Mouse (Mus musculus): ENCODE results near the gene Scap. TPM values are rescaled to one million over a fixed set of nuclear protein-coding genes. Genes with fewer than 3 reads are reported as not detected.
A peak's percentile ranks its signal among the peaks of the same experiment; 100 is the strongest.
"Not testable (repeated sequence)": the region's sequence is repeated elsewhere in the genome, so short reads cannot be mapped to it uniquely, and the experiment has no call there.

Scap gene
- polyA plus RNA-seq, 1 experiment from 2014 or later = 46.2 TPM

GRCm38 (mm10) chr9:110315410-110315809 is 17.7 kb upstream of the Scap start:
- ATAC-seq (ENCODE audit: low FRiP score) = no peak
- H3K27ac ChIP-seq = no peak overlapping the region
- no peaks in the 10 kb centered on the region for H3K27me3 ChIP-seq
- no peaks in the 10 kb centered on the region for H3K4me1 ChIP-seq (replicated peaks)
- peaks cover 91% of the 10 kb centered on the region for H3K36me3 ChIP-seq
- 92% methylated on average over 6 of the region's 6 CpGs for WGBS
- H3K4me3 ChIP-seq = no peak overlapping the region
- no peak overlapping the region for H3K4me2 ChIP-seq
- H3K9ac ChIP-seq = no peak overlapping the region
- no peaks in the 10 kb centered on the region for H3K9me3 ChIP-seq

- 98% methylated on average over 8 of the region's 8 CpGs for WGBS
Measured at GRCm38 (mm10) chr9:110315904-110316303, 17.2 kb upstream of the Scap start.

GRCm38 (mm10) chr9:110316503-110316902 is 16.6 kb upstream of the Scap start:
- no peak overlapping the region for H3K27ac ChIP-seq
- H3K4me1 ChIP-seq (replicated peaks) = no peaks in the 10 kb centered on the region
- ATAC-seq (ENCODE audit: low FRiP score) = no peak

More at GRCm38 (mm10) chr9:110315904-110316303, 17.2 kb upstream of the Scap start:
- ATAC-seq (ENCODE audit: low FRiP score) = no peak
- Histone ChIP-seq H3K27ac (no peak overlapping the region), H3K27me3 (no peaks in the 10 kb centered on the region), H3K36me3 (peaks cover 91% of the 10 kb centered on the region), H3K4me3 (no peak overlapping the region), H3K4me1 (replicated peaks) (no peaks in the 10 kb centered on the region), H3K9me3 (no peaks in the 10 kb centered on the region), H3K4me2 (no peak overlapping the region), H3K9ac (no peak overlapping the region)

GRCm38 (mm10) chr9:110320769-110321168 is 12.3 kb upstream of the Scap start:
- Histone ChIP-seq H3K4me3 (no peak overlapping the region), H3K27ac (no peak overlapping the region), H3K27me3 (no peaks in the 10 kb centered on the region), H3K4me2 (no peak overlapping the region), H3K4me1 (replicated peaks) (no peaks in the 10 kb centered on the region), H3K36me3 (peaks cover 69% of the 10 kb centered on the region), H3K9ac (no peak overlapping the region), H3K9me3 (no peaks in the 10 kb centered on the region)
- ATAC-seq (ENCODE audit: low FRiP score) = no peak
- WGBS = 76% methylated on average over 10 of the region's 10 CpGs

More at GRCm38 (mm10) chr9:110316503-110316902, 16.6 kb upstream of the Scap start:
- H3K4me3 ChIP-seq = no peak overlapping the region
- 96% methylated on average over 8 of the region's 8 CpGs for WGBS
- peaks cover 91% of the 10 kb centered on the region for H3K36me3 ChIP-seq
- H3K9me3 ChIP-seq = no peaks in the 10 kb centered on the region
- H3K4me2 ChIP-seq = no peak overlapping the region
- no peaks in the 10 kb centered on the region for H3K27me3 ChIP-seq
- no peak overlapping the region for H3K9ac ChIP-seq

GRCm38 (mm10) chr9:110322972-110323371 is 10.1 kb upstream of the Scap start:
- Histone ChIP-seq H3K27me3 (no peaks in the 10 kb centered on the region), H3K9me3 (no peaks in the 10 kb centered on the region), H3K4me2 (no peak overlapping the region), H3K9ac (no peak overlapping the region), H3K4me1 (replicated peaks) (no peaks in the 10 kb centered on the region), H3K4me3 (no peak overlapping the region), H3K36me3 (peaks cover 51% of the 10 kb centered on the region), H3K27ac (no peak overlapping the region)
- no peak for ATAC-seq (ENCODE audit: low FRiP score)

- no peaks in the 10 kb centered on the region for H3K4me1 ChIP-seq (replicated peaks)
- H3K36me3 ChIP-seq = peaks cover 39% of the 10 kb centered on the region
Measured at GRCm38 (mm10) chr9:110324181-110324580, 8.9 kb upstream of the Scap start.

DNA sequence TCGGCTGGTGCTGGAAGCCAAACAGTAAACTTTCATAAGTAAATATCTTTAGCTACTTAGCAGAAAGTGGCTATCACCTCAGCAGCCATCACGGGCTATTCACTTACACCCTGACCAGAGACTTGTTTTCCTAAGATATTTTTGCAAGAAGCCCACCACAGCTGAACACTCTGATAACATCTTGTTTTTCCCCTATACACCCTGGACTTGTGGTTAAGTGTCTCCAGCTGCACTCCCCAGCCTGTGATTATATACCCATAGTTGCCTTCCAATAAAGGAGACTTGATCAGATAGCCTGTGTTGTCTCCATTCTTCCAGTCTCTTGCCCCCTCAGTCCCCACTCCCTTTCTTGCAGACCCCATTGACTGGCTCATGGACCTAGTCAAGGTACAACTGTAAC is 4.9 kb upstream of the Scap start:
- H3K27ac ChIP-seq = no peak overlapping the region
- ATAC-seq (ENCODE audit: low FRiP score) = no peak
- 92% methylated on average over 2 of the region's 2 CpGs for WGBS

More at GRCm38 (mm10) chr9:110324181-110324580, 8.9 kb upstream of the Scap start:
- Histone ChIP-seq H3K4me3 (no peak overlapping the region), H3K9ac (no peak overlapping the region), H3K9me3 (no peaks in the 10 kb centered on the region), H3K27ac (no peak overlapping the region), H3K27me3 (no peaks in the 10 kb centered on the region), H3K4me2 (no peak overlapping the region)
- ATAC-seq (ENCODE audit: low FRiP score) = no peak
- WGBS = 100% methylated on average over 1 of the region's 1 CpGs

GRCm38 (mm10) chr9:110328946-110329630 is 4.0 kb upstream of the Scap start:
- no peak for ATAC-seq (ENCODE audit: low FRiP score)
- WGBS = 82% methylated on average over 5 of the region's 5 CpGs
- H3K27me3 ChIP-seq = no peaks in the 10 kb centered on the region
- no peak overlapping the region for H3K4me3 ChIP-seq
- no peak overlapping the region for H3K9ac ChIP-seq
- no peak overlapping the region for H3K4me2 ChIP-seq
- H3K36me3 ChIP-seq = no peaks in the 10 kb centered on the region
- peaks cover 6% of the 10 kb centered on the region for H3K4me1 ChIP-seq (replicated peaks)
- no peak overlapping the region for H3K27ac ChIP-seq
- H3K9me3 ChIP-seq = no peaks in the 10 kb centered on the region

More for the DNA sequence above, 4.9 kb upstream of the Scap start:
- Histone ChIP-seq H3K9ac (no peak overlapping the region), H3K27me3 (no peaks in the 10 kb centered on the region), H3K36me3 (no peaks in the 10 kb centered on the region), H3K9me3 (no peaks in the 10 kb centered on the region), H3K4me2 (no peak overlapping the region), H3K4me1 (replicated peaks) (no peaks in the 10 kb centered on the region), H3K4me3 (no peak overlapping the region)

DNA sequence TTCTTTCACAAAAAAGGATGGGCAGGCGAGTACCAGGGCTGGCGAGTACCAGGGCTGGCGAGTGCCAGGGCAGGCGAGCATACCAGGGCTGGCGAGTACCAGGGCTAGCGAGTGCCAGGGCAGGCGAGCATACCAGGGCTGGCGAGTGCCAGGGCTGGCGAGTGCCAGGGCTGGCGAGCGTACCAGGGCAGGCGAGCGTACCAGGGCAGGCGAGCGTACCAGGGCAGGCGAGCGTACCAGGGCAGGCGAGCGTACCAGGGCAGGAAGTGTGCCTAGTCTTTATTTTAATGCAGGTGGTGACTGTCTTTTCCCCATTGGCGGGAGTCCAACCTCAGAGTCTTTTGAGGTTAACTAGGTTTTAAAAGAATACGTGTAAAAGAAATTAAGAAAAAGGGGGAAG is 3.4 kb upstream of the Scap start:
- Histone ChIP-seq H3K4me1 (replicated peaks) (peaks cover 11% of the 10 kb centered on the region), H3K4me3 (no peak overlapping the region), H3K4me2 (no peak overlapping the region), H3K27ac (no peak overlapping the region), H3K36me3 (no peaks in the 10 kb centered on the region), H3K9me3 (no peaks in the 10 kb centered on the region), H3K9ac (no peak overlapping the region), H3K27me3 (no peaks in the 10 kb centered on the region)
- no peak for ATAC-seq (ENCODE audit: low FRiP score)
- whole genome bisulfite sequencing = 84% methylated on average over 21 of the region's 21 CpGs

DNA sequence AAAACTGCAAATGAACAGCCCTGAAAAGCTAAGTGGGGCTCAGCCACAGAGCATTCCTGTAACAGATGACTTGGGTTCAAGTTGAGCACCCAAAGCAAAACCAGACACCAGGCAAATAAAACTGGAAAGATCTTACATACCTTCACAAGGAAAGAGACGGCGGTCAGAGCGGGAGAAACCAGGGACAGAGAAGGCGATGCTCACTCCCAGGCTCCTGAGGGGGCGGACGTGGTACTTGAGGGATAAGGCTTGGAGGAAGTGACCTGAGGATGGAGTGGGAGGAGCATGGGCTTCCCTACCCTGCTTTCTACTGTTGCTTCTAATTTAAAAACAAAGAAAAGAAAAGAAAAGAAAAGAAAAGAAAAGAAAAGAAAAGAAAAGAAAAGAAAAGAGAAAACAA is 2.7 kb upstream of the Scap start:
- H3K36me3 ChIP-seq = no peaks in the 10 kb centered on the region
- ATAC-seq (ENCODE audit: low FRiP score) = no peak
- H3K27ac ChIP-seq = no peak overlapping the region
- WGBS = 65% methylated on average over 6 of the region's 6 CpGs
- H3K9me3 ChIP-seq = no peaks in the 10 kb centered on the region
- H3K27me3 ChIP-seq = no peaks in the 10 kb centered on the region
- no peak overlapping the region for H3K4me2 ChIP-seq
- no peak overlapping the region; the same call in 1 of the 2 replicates for H3K9ac ChIP-seq
- H3K4me3 ChIP-seq = no peak overlapping the region
- peaks cover 18% of the 10 kb centered on the region for H3K4me1 ChIP-seq (replicated peaks)

DNA sequence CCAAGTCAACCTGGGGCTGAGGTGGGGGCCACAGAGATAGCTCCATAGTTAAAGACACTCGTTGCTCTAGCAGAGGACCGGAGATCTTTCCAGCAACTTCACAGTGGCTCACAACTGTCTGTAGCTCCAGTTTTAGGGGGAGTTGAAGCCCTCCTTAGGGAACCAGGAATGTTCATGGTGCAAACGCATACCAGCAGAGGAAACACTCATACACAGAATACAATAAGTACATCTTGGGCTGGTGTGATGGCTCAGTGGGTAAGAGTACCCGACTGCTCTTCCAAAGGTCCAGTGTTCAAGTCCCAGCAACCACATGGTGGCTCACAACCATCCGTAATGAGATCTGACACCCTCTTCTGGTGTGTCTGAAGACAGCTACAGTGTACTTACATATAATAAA is 2.2 kb upstream of the Scap start:
- not testable (repeated sequence) for H3K4me3 ChIP-seq; H3K4me2 ChIP-seq; H3K27ac ChIP-seq; H3K9me3 ChIP-seq; ATAC-seq (ENCODE audit: low FRiP score); H3K36me3 ChIP-seq; H3K27me3 ChIP-seq; H3K9ac ChIP-seq
- H3K4me1 ChIP-seq (replicated peaks) = peaks cover 20% of the 10 kb centered on the region
- WGBS = 93% methylated on average over 5 of the region's 5 CpGs

DNA sequence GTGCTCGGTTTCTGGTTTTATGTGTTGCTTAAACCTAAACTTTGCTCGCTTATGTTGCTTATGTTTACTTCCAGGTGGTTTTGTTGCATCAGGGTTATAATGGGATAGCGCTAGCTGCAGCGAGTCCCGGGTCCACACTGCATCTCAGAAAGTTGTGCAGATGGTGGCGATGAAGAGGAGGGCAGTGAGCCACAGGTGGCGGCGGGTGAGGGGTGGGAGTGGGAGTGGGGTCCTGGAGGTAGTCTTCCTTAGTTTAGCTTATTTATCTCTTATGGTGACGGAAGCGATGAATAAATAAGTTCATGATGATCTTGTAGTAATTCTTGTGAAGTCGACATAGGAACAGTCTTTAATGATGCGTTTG is 790 bp downstream of the Scap start:
- no peaks in the 10 kb centered on the region for H3K36me3 ChIP-seq
- peak overlapping the region; percentile 85 for H3K9ac ChIP-seq
- no peaks in the 10 kb centered on the region for H3K27me3 ChIP-seq
- H3K27ac ChIP-seq = no peak overlapping the region
- ATAC-seq (ENCODE audit: low FRiP score) = peak; percentile 55; the same call in 1 of the 2 replicates
- peak overlapping the region; percentile 76 for H3K4me2 ChIP-seq
- H3K9me3 ChIP-seq = no peaks in the 10 kb centered on the region
- WGBS = 11% methylated on average over 12 of the region's 12 CpGs
- peak overlapping the region; percentile 91 for H3K4me3 ChIP-seq
- H3K4me1 ChIP-seq (replicated peaks) = peaks cover 23% of the 10 kb centered on the region

- ATAC-seq (ENCODE audit: low FRiP score) = no peak
- no peaks in the 10 kb centered on the region for H3K36me3 ChIP-seq
- no peak overlapping the region for H3K9ac ChIP-seq
Measured at GRCm38 (mm10) chr9:110334849-110335248, 1.8 kb downstream of the Scap start.

More at GRCm38 (mm10) chr9:110334849-110335248, 1.8 kb downstream of the Scap start:
- Histone ChIP-seq H3K9me3 (no peaks in the 10 kb centered on the region), H3K27ac (no peak overlapping the region), H3K4me1 (replicated peaks) (peaks cover 23% of the 10 kb centered on the region), H3K4me3 (no peak overlapping the region), H3K27me3 (no peaks in the 10 kb centered on the region), H3K4me2 (peak overlapping the region; percentile 76; the same call in 1 of the 2 replicates)
- WGBS = 76% methylated on average over 8 of the region's 8 CpGs
